Mouse (Mus musculus) forelimb bud, embryonic 11.5 days (tissue): ENCODE measurements around the gene Pou3f3.

Experiments used
- DNase-seq: peaks from one replicate; pipeline ENCODE4 v3.0.0-alpha.2; 2012; ENCODE audit warnings: low read depth, low spot score

Gene Pou3f3

GRCm38 (mm10) chr1:42695578-42695915 lies at the start of gene Pou3f3:
Pou3f3 (plus strand) TSS chr1:42695768.
- DNase-seq: peak; percentile 89

- DNase-seq: no peak
Measured at GRCm38 (mm10) chr1:42648366-42648935, 47.1 kb upstream of the Pou3f3 start.

- DNase-seq: no peak
Measured at GRCm38 (mm10) chr1:42651461-42651860, 44.1 kb upstream of the Pou3f3 start.

GRCm38 (mm10) chr1:42667546-42667945 lies 28.0 kb upstream of the Pou3f3 start:
- no peak for DNase-seq

GRCm38 (mm10) chr1:42680673-42681072 lies 14.9 kb upstream of the Pou3f3 start:
- DNase-seq: no peak

GRCm38 (mm10) chr1:42681762-42682161 lies 13.8 kb upstream of the Pou3f3 start:
- DNase-seq: no peak

GRCm38 (mm10) chr1:42683861-42684260 lies 11.7 kb upstream of the Pou3f3 start:
- no peak for DNase-seq

GRCm38 (mm10) chr1:42684345-42684744 lies 11.2 kb upstream of the Pou3f3 start:
- no peak for DNase-seq

- DNase-seq: no peak
Measured at GRCm38 (mm10) chr1:42684783-42685182, 10.8 kb upstream of the Pou3f3 start.

- no peak for DNase-seq
Measured at GRCm38 (mm10) chr1:42685321-42685960, 10.1 kb upstream of the Pou3f3 start.

GRCm38 (mm10) chr1:42686194-42687131 lies 9.1 kb upstream of the Pou3f3 start:
- no peak for DNase-seq

GRCm38 (mm10) chr1:42687271-42687670 lies 8.3 kb upstream of the Pou3f3 start:
- DNase-seq: no peak

- DNase-seq: no peak
Measured at GRCm38 (mm10) chr1:42687756-42688540, 7.6 kb upstream of the Pou3f3 start.

GRCm38 (mm10) chr1:42688541-42689125 lies 6.9 kb upstream of the Pou3f3 start:
- DNase-seq: no peak

- DNase-seq: no peak
Measured at GRCm38 (mm10) chr1:42690024-42690575, 5.5 kb upstream of the Pou3f3 start.

- DNase-seq: peak; percentile 75
Measured at GRCm38 (mm10) chr1:42691202-42692170, 4.1 kb upstream of the Pou3f3 start.

- no peak for DNase-seq
Measured at GRCm38 (mm10) chr1:42692221-42692620, 3.3 kb upstream of the Pou3f3 start.

- DNase-seq: no peak
Measured at GRCm38 (mm10) chr1:42693101-42693715, 2.4 kb upstream of the Pou3f3 start.

GRCm38 (mm10) chr1:42693852-42694251 lies 1.7 kb upstream of the Pou3f3 start:
- no peak for DNase-seq

- DNase-seq: no peak
Measured at GRCm38 (mm10) chr1:42694290-42694664, 1.3 kb upstream of the Pou3f3 start.
